Mouse (Mus musculus) heart, embryonic 10.5 days (tissue): ENCODE measurements around the gene Mbd3. TPM values are rescaled to one million over a fixed set of nuclear protein-coding genes. Genes with fewer than 3 reads are reported as not detected.

Experiments used
- DNase-seq: peaks from one replicate; pipeline ENCODE4 v3.0.0-alpha.2; 2017; ENCODE audit warnings: low spot score
- H3K27ac ChIP-seq: fragments of 300-500 bp; sonication (generic); 2 replicates; pipeline ENCODE4 v1.5.1; 2016; ENCODE audit warnings: mild to moderate bottlenecking
- H3K27me3 ChIP-seq: fragments of 300-500 bp; sonication (generic); 2 replicates; pipeline ENCODE4 v1.6.1; 2016; ENCODE audit warnings: mild to moderate bottlenecking; ENCODE audit not compliant: poor library complexity, insufficient read depth, severe bottlenecking
- H3K36me3 ChIP-seq: fragments of 300-500 bp; sonication (generic); 2 replicates; pipeline ENCODE4 v1.6.1; 2016; ENCODE audit warnings: mild to moderate bottlenecking, moderate library complexity
- H3K4me1 ChIP-seq: fragments of 300-500 bp; sonication (generic); 2 replicates; pipeline ENCODE4 v1.6.1; 2016; ENCODE audit warnings: mild to moderate bottlenecking
- H3K4me3 ChIP-seq: fragments of 300-500 bp; sonication (generic); 2 replicates; pipeline ENCODE4 v1.5.1; 2016; ENCODE audit warnings: mild to moderate bottlenecking, moderate library complexity
- H3K9me3 ChIP-seq: fragments of 300-500 bp; sonication (generic); 2 replicates; pipeline ENCODE4 v1.6.1; 2016; ENCODE audit warnings: mild to moderate bottlenecking, moderate library complexity
- WGBS: fragments of 180-500 bp; shearing (Covaris S2); methylation state at CpG from one replicate; pipeline ENCODE4 v1.1.7; 2016; 5-methylcytosine and 5-hydroxymethylcytosine counted together
- polyA plus RNA-seq: library from polyadenylated mRNA; unstranded; fragments of >200 nt; fragmentation: Nextera tagmentation; extraction: Ambion mirVana; gene quantifications from 2 replicates; pipeline ENCODE4 v1.2.1, GENCODE M21; 2016

Gene Mbd3
- polyA plus RNA-seq, 1 experiment from 2014 or later, result 315 TPM

DNA sequence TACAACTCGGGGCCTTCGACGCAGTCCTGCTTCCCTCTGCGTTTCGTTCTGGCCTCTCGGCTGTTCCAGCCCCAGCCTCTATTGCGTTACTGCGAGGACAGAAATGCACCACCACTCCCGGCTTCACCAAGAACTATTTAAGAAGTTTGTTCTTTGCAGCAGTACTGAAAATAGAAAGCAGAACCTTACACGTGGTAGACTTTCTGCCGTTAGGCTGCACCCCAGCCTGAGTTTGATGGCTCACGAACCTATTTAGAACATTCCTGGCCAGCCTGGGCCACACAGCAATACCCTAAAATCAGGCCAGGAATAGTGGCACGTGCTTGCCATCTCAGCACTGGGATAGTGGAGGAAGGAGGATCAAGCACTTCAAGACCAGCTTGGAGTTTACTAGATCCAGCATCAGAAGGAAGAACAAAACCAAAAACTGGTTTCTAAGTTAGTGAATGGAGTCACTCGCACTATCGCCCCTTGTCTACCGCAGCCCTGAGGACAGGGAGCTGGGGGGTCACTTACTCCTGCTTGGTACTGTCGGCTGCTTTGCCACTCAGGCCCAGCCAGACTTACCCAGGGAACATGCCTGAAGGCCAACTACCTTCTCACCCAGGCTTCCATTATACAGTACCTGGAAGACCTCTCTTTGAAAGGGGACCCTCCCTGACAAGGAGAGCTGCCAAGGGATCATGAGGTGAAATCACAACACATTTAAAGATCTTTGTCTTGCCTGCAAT lies 788 bp upstream of the Mbd3 start:
- Histone ChIP-seq H3K4me3 (peak overlapping the region; percentile 89), H3K4me1 (peaks cover 40% of the 10 kb centered on the region), H3K27ac (peak overlapping the region; percentile 99), H3K36me3 (peaks cover 64% of the 10 kb centered on the region), H3K27me3 (no peaks in the 10 kb centered on the region), H3K9me3 (no peaks in the 10 kb centered on the region; the same call in 1 of the 2 replicates)
- DNase-seq, result no peak
- 12% methylated on average over 17 of the region's 17 CpGs for WGBS

DNA sequence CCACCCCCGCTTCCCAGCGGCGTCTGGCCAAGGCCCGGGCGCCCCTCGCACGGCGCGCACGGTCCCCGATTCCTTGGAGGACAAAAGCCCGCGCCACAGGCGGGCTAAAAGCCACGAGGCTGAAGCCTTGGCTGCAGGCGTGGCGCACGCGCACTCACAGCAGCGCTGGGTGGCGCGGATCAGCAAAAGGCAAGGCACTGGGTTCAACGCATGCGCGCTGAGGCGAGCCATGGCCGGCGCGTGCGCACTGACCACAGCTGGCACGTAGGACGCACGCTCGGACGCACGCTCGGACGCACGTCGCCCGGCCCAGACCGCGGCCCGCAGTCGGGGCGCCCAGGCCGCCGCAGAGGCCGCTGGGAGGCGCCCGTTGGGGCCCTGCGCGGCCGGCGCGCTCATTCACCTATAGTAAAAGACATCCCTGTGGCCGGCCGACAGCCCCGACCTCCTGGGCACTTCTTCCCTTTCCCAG lies 595 bp downstream of the Mbd3 start:
- Histone ChIP-seq H3K4me3 (peak overlapping the region; percentile 89), H3K27me3 (no peaks in the 10 kb centered on the region), H3K36me3 (peaks cover 65% of the 10 kb centered on the region), H3K9me3 (no peaks in the 10 kb centered on the region; the same call in 1 of the 2 replicates), H3K27ac (peak overlapping the region; percentile 99), H3K4me1 (peaks cover 40% of the 10 kb centered on the region)
- peak; percentile 99 for DNase-seq
- under 1% methylated on average over 59 of the region's 59 CpGs for WGBS

DNA sequence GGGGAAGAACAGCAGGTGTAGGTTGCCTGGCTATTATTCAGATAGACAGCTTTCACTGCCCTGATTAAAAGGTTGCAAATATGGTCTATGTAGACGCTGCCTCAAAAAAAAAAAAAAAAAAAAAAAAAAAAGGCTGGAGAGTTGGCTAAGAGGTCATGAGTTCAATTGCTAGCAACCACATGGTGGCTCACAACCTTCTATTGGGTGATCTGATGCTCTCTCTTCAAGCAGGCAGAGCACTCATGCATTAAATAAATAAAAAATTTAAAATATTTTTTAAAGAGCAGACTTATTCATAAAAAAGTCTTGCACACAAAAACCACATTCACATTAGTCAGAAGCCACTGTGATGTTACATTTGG lies 1.2 kb downstream of the Mbd3 start:
- H3K4me1 ChIP-seq, result peaks cover 41% of the 10 kb centered on the region
- no peaks in the 10 kb centered on the region for H3K27me3 ChIP-seq
- peak overlapping the region; percentile 99 for H3K27ac ChIP-seq
- H3K4me3 ChIP-seq, result peak overlapping the region; percentile 89
- no peak for DNase-seq
- no peaks in the 10 kb centered on the region for H3K9me3 ChIP-seq
- peaks cover 65% of the 10 kb centered on the region for H3K36me3 ChIP-seq
- WGBS, result 10% methylated on average over 1 of the region's 1 CpGs

DNA sequence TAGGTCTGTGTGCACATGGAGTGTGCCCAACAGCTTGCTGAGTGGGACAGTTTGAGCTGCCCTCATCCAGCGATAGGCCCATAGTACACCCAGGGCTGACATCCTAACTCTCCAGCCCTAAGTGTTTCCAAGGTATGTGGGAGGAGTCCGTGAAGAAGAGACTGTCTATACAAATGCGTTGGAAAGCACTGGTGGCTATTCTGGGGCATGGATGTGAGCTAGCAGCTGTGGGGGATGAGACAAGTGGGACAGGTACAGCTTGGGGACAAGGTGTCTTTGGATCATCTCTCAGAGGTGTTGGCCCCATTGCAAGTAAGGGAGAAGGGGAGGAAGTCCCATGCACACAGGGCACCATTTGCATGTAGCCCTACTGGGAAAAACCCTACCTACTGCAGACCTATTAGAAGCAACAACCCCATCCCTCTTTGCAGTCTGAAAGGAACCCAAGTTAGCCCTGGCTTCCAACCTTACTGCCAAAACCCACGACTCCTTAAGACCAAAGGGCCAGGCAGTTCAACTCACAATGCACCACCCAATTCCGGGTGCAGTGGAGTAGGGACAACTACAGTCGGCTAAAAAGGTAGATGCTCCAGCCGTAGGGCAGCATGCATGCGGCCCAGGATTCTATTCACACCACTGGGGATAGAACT lies 1.7 kb downstream of the Mbd3 start:
- no peak for DNase-seq
- 64% methylated on average over 8 of the region's 8 CpGs for WGBS
- Histone ChIP-seq H3K27ac (peak overlapping the region; percentile 99), H3K4me3 (peak overlapping the region; percentile 89), H3K27me3 (no peaks in the 10 kb centered on the region), H3K36me3 (peaks cover 65% of the 10 kb centered on the region), H3K9me3 (no peaks in the 10 kb centered on the region), H3K4me1 (peaks cover 41% of the 10 kb centered on the region)

DNA sequence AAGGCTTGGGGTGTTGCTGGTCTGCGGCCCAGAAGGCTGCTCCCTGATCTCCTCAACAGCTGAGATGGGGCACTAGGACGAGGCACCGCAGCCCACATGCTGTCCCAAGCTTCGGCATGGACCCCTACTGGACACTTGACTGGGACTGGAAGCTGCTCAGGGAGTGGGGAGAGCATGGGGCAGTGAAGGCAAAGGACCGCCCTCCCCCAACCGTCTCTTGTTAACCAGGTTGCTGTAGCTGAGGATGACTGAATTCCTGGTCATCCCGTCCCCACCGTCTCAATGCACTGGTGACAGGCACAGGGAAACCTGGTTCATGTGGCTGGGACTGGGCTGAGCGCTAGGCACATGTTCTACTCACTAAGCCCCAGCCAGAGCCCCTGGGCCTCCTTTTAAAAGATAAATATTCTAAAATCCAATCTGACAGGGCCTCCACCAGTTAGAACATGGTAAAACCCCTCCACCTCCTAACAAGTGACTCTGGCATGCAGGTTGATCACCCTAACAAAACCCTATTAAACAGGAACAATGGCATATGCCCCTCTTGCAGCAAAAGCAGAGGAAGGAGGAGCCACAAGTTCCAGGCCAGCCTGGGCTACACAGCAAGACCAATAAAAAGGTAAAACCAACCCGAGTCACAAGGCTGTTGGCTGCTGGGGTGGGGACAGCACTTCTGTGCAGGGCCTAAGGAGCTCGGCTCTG lies 2.4 kb downstream of the Mbd3 start:
- peak overlapping the region; percentile 99 for H3K27ac ChIP-seq
- peak overlapping the region; percentile 89 for H3K4me3 ChIP-seq
- peaks cover 65% of the 10 kb centered on the region for H3K36me3 ChIP-seq
- peaks cover 41% of the 10 kb centered on the region for H3K4me1 ChIP-seq
- WGBS, result 91% methylated on average over 11 of the region's 11 CpGs
- H3K9me3 ChIP-seq, result no peaks in the 10 kb centered on the region
- no peak for DNase-seq
- H3K27me3 ChIP-seq, result no peaks in the 10 kb centered on the region

DNA sequence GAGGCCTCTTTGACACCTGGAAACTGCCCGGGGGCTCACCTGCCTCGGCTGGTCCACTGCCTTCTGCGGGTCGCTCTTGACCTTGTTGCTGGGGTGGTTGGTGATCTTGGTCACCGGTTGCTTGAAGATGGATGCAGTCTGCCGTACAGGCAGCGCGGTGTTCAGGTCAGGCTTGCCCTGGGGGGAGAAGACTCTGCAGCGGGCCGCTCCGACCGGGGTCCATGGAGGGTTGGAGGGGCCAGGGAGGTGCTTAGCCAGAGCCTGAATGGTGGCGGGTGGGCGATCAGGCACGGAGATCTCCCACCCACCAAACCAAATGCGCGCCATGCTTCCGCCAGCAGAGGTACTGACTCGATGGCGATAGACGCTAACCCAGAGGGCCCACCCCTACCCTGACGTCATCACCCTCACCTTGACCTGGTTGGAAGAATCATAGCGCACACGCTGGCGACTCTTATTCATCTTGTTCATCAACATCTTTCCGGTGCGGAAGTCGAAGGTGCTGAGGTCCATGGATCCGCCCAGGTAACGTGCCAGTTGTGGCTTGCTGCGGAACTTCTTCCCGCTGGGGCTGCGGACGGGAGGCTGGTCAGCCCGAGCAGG lies 4.2 kb downstream of the Mbd3 start:
- DNase-seq, result no peak
- Histone ChIP-seq H3K4me3 (0 out of 2 replicates have a peak overlapping the region, but pooled peaks have one; percentile 15), H3K27me3 (no peaks in the 10 kb centered on the region), H3K4me1 (peaks cover 29% of the 10 kb centered on the region), H3K9me3 (no peaks in the 10 kb centered on the region), H3K36me3 (peaks cover 76% of the 10 kb centered on the region), H3K27ac (no peak overlapping the region)
- 95% methylated on average over 35 of the region's 35 CpGs for WGBS

DNA sequence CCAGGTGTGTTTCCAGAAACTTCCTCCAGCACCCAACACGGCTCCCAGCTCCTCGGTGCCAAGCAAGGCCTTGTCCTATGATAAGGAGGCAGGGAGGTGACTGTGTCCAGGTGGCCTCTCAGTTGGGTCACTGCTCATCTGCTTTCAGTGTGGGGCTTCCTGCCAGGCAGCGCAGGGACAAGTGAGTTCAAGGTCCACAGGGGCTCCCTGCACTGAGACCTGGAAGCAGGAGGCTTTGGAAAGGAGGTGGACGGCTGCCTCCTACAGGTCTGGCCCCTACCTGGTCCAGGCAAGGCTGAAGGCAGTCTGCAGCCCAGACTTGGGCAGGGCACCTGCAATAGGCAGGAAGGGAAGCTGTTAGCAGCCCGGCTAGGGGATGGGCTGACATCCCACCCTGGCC lies 6.7 kb downstream of the Mbd3 start:
- peaks cover 27% of the 10 kb centered on the region for H3K4me1 ChIP-seq
- H3K36me3 ChIP-seq, result peaks cover 78% of the 10 kb centered on the region
- H3K27ac ChIP-seq, result no peak overlapping the region
- no peak for DNase-seq
- 91% methylated on average over 5 of the region's 5 CpGs for WGBS
- no peaks in the 10 kb centered on the region for H3K27me3 ChIP-seq
- no peaks in the 10 kb centered on the region for H3K9me3 ChIP-seq
- no peak overlapping the region for H3K4me3 ChIP-seq

DNA sequence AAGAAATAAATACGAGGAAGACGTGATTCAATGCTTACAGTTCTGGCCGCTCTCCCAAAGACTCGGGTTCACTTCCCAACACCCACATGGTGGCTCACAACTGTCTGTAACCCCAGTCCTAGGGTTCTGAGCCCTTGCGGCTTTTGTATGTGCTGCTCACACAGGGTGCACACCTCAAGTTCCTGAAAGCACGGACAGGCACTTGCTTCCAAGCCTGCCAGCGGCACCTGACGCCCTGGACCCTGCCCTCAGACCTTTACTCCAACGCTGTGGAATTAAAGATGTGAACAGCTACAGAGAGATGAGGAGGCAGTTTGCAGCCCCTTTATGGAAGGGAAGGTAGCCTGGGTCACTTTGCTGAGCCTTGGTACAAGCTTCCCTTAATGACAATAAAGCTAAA lies 8.7 kb downstream of the Mbd3 start:
- H3K27me3 ChIP-seq, result no peaks in the 10 kb centered on the region
- no peak for DNase-seq
- no peaks in the 10 kb centered on the region for H3K9me3 ChIP-seq
- WGBS, result 87% methylated on average over 9 of the region's 9 CpGs
- peaks cover 60% of the 10 kb centered on the region for H3K36me3 ChIP-seq
- peaks cover 30% of the 10 kb centered on the region for H3K4me1 ChIP-seq
- no peak overlapping the region for H3K4me3 ChIP-seq
- H3K27ac ChIP-seq, result no peak overlapping the region

DNA sequence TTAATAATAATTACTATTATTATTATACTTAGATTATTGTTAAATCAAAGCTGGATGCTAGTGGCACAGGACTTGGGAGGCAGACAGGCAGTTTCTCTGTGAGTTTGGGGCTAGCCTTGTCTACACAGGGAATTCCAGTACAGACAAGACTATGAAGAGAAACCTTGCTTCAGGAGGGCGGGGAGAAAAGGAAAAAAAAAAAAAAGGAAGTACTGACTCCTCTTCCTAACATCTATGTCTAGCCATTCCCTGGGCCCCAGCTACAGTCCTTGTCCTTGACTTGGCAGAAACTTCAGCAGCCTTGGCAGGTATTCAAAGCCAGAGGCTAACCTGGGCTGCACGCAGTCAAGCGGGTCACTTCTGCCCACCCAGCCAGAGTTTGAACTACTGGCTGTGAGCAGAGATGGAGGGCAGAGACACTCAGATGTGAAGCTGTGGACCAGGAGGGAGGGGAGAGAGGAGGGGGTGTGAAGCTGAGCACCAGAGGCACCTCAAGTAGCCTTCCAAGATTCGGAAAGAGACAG lies 10.1 kb downstream of the Mbd3 start:
- Histone ChIP-seq H3K9me3 (no peaks in the 10 kb centered on the region), H3K4me1 (peaks cover 45% of the 10 kb centered on the region), H3K4me3 (no peak overlapping the region), H3K27me3 (no peaks in the 10 kb centered on the region), H3K27ac (no peak overlapping the region), H3K36me3 (peaks cover 51% of the 10 kb centered on the region)
- 77% methylated on average over 4 of the region's 4 CpGs for WGBS
- DNase-seq, result no peak

DNA sequence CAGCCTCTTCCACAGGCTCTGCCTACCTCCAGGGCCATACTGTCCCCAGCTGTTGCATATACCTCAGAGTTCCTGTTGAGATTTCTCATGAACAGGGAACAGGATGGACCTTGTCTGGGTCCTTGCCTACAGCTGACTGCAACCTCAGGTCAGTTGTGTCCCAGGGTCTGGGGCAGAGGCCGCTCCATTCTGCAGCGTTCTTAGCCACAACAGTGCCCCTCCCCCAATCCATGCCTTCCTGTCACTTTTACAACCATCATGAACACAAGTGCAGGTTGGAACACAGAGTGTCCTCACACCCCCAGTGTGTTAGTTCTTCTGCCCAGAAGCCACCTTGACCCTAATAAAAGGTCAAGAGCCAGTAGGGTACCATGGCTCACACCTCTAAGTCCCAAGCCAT lies 10.6 kb downstream of the Mbd3 start:
- H3K4me1 ChIP-seq, result peaks cover 46% of the 10 kb centered on the region
- peak overlapping the region; percentile 94; the same call in 1 of the 2 replicates for H3K27ac ChIP-seq
- no peaks in the 10 kb centered on the region for H3K27me3 ChIP-seq
- H3K4me3 ChIP-seq, result peak overlapping the region; percentile 87
- WGBS, result 40% methylated on average over 2 of the region's 2 CpGs
- no peaks in the 10 kb centered on the region for H3K9me3 ChIP-seq
- no peak for DNase-seq
- H3K36me3 ChIP-seq, result peaks cover 51% of the 10 kb centered on the region

DNA sequence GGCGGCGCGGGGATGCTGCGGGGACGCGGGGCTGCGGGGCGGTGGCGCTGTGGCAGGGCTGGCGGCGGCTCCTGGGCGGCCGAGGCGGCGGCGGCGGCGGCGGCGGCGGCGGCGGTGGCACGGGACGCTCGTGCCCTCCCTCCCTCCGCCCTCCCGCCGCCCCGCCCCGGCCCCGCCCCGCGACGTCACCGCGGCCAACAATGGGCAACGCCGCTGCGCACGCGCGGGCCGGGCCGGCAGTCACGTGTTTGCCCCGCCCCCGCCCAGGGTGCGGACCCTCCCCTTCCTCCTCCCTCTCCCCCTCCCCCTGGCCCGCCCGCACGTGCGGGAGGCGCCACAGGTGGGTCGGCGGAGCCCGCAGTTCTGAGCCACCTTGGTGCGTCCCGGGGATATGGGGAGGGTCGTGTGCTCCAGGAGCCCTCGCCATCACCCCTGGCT lies 11.8 kb downstream of the Mbd3 start, which contains the start of gene Mex3d:
Gene Mex3d (minus strand): TSS at position 138 of the 438 bp plus-strand sequence.
- no peaks in the 10 kb centered on the region for H3K9me3 ChIP-seq

DNA sequence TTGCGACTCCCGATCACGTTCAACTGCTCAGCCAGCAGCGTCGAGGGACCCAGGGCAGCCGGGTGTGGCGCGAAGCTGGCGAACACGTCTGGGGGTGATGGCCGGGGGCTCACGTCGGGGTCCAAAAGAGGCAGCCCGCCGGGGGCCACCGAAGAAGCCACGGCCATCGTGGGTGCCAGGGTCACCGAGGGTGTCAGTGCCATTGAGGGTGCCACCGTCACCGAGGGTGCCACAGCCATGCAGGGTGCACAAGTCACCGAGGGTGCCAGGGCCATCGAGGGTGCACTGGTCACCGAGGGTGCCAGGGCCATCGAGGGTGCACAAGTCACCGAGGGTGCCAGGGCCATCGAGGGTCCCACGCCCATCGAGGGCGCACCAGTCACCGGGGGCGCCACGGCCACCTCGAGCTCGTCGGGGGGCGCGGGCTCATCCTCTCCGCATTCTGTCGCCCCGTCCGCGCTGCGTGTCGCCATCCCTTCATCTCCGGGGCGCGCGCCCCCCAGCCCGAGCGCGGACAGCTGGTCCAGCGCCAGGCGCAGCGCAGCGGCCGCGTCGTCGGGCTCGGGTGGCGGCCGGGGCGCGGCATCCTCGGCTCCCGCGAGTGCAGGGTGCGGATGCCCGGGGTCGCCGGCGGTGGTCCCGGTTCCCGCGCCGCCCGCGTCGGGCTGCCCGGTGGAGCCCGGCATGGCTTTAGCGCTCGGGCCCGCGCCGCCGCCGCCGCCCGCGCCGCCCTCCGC lies 12.4 kb downstream of the Mbd3 start:
- H3K4me3 ChIP-seq, result peak overlapping the region; percentile 87
- WGBS, result 7% methylated on average over 94 of the region's 94 CpGs
- no peaks in the 10 kb centered on the region for H3K27me3 ChIP-seq
- H3K36me3 ChIP-seq, result peaks cover 51% of the 10 kb centered on the region
- peak overlapping the region; percentile 94 for H3K27ac ChIP-seq
- DNase-seq, result no peak
- H3K4me1 ChIP-seq, result peaks cover 50% of the 10 kb centered on the region
- no peaks in the 10 kb centered on the region for H3K9me3 ChIP-seq

More for the DNA sequence above, 11.8 kb downstream of the Mbd3 start, which contains the start of gene Mex3d:
- H3K4me1 ChIP-seq, result peaks cover 50% of the 10 kb centered on the region
- H3K36me3 ChIP-seq, result peaks cover 51% of the 10 kb centered on the region
- 5% methylated on average over 49 of the region's 61 CpGs for WGBS
- peak within 1 kb of the TSS; percentile 94 for H3K27ac ChIP-seq
- H3K27me3 ChIP-seq, result no peaks in the 10 kb centered on the region
- DNase-seq, result peak; percentile 92
- peak within 1 kb of the TSS; percentile 87 for H3K4me3 ChIP-seq
